Mouse (Mus musculus) spleen, adult 12 weeks (tissue): ENCODE results near the gene Ociad2.
"Not testable (repeated sequence)": the region's sequence is repeated elsewhere in the genome, so short reads cannot be mapped to it uniquely, and the experiment has no call there.

Experiments
- DNase-seq: peaks from one replicate; pipeline ENCODE4 v3.0.0; 2022; ENCODE audit warnings: low spot score

Gene Ociad2

GRCm38 (mm10) chr5:73353519-73353918 is 12.7 kb upstream of the Ociad2 start:
- DNase-seq: no peak

- DNase-seq: no peak
Observed at GRCm38 (mm10) chr5:73351796-73352195, 11.0 kb upstream of the Ociad2 start.

- no peak for DNase-seq
Observed at GRCm38 (mm10) chr5:73349514-73349913, 8.7 kb upstream of the Ociad2 start.

- no peak for DNase-seq
Observed at GRCm38 (mm10) chr5:73345254-73345653, 4.4 kb upstream of the Ociad2 start.

GRCm38 (mm10) chr5:73344310-73344709 is 3.5 kb upstream of the Ociad2 start:
- no peak for DNase-seq

- no peak for DNase-seq
Observed at GRCm38 (mm10) chr5:73342701-73343355, 2.0 kb upstream of the Ociad2 start.

GRCm38 (mm10) chr5:73339779-73340722 is 777 bp downstream of the Ociad2 start:
- DNase-seq: no peak

GRCm38 (mm10) chr5:73338832-73339163 is 2.0 kb downstream of the Ociad2 start:
- DNase-seq: no peak

- DNase-seq: no peak
Observed at GRCm38 (mm10) chr5:73337961-73338831, 2.6 kb downstream of the Ociad2 start.

- no peak for DNase-seq
Observed at GRCm38 (mm10) chr5:73336448-73336847, 4.4 kb downstream of the Ociad2 start.

GRCm38 (mm10) chr5:73331002-73331401 is 9.8 kb downstream of the Ociad2 start:
- no peak for DNase-seq

- DNase-seq: no peak
Observed at GRCm38 (mm10) chr5:73324526-73325170, 16.2 kb downstream of the Ociad2 start.

- DNase-seq: no peak
Observed at GRCm38 (mm10) chr5:73323602-73324001, 17.2 kb downstream of the Ociad2 start.

GRCm38 (mm10) chr5:73322684-73323083 is 18.1 kb downstream of the Ociad2 start:
- DNase-seq: not testable (repeated sequence)

GRCm38 (mm10) chr5:73319306-73319705 is 21.5 kb downstream of the Ociad2 start:
- no peak for DNase-seq

GRCm38 (mm10) chr5:73314654-73315053 is 26.2 kb downstream of the Ociad2 start:
- DNase-seq: no peak

- DNase-seq: no peak
Observed at GRCm38 (mm10) chr5:73313591-73313990, 27.2 kb downstream of the Ociad2 start.

- peak; percentile 33 for DNase-seq
Observed at GRCm38 (mm10) chr5:73311458-73311857, 29.4 kb downstream of the Ociad2 start.

- no peak for DNase-seq
Observed at GRCm38 (mm10) chr5:73310401-73310800, 30.4 kb downstream of the Ociad2 start.

GRCm38 (mm10) chr5:73309496-73309895 is 31.3 kb downstream of the Ociad2 start:
- no peak for DNase-seq

GRCm38 (mm10) chr5:73307297-73307696 is 33.5 kb downstream of the Ociad2 start:
- no peak for DNase-seq

GRCm38 (mm10) chr5:73306486-73306885 is 34.3 kb downstream of the Ociad2 start:
- DNase-seq: no peak
